Mouse (Mus musculus) midbrain, postnatal 0 days (tissue): ENCODE results near the gene Wars. TPM values are rescaled to one million over a fixed set of nuclear protein-coding genes. Genes with fewer than 3 reads are reported as not detected.

Source experiments
- ATAC-seq: fragments of 200-750 bp; cut with Nextera tagmentation; 2 replicates; pipeline ENCODE4 v1.8.0; 2017; ENCODE audit warnings: moderate number of reproducible peaks, mild to moderate bottlenecking, moderate TSS enrichment, moderate library complexity; ENCODE audit not compliant: low FRiP score
- DNase-seq: peaks from one replicate; pipeline ENCODE4 v3.0.0-alpha.2; 2015; ENCODE audit warnings: low spot score
- H3K27ac ChIP-seq: fragments of 300-500 bp; sonication (generic); 2 replicates; pipeline ENCODE4 v1.5.1; 2014; ENCODE audit warnings: low read depth, mild to moderate bottlenecking, low read length, mixed read lengths
- H3K27me3 ChIP-seq: fragments of 300-500 bp; sonication (generic); 2 replicates; pipeline ENCODE4 v1.6.1; 2014; ENCODE audit warnings: low read length, control low read depth, mixed read lengths; ENCODE audit not compliant: insufficient read depth
- H3K36me3 ChIP-seq: fragments of 300-500 bp; sonication (generic); 2 replicates; pipeline ENCODE4 v1.6.1; 2014; ENCODE audit warnings: low read length, control low read depth, mixed read lengths; ENCODE audit not compliant: insufficient read depth
- H3K4me1 ChIP-seq: fragments of 300-500 bp; sonication (generic); 2 replicates; pipeline ENCODE4 v1.6.1; 2014; ENCODE audit warnings: mild to moderate bottlenecking, control low read depth, antibody characterized with exemption, low read length, mixed read lengths; ENCODE audit not compliant: insufficient read depth
- H3K4me2 ChIP-seq: fragments of 300-500 bp; sonication (generic); 2 replicates; pipeline ENCODE4 v1.6.1; 2014; ENCODE audit warnings: low read depth, mild to moderate bottlenecking, low read length, mixed read lengths; ENCODE audit not compliant: poor library complexity, severe bottlenecking
- H3K4me3 ChIP-seq: fragments of 300-500 bp; sonication (generic); 2 replicates; pipeline ENCODE4 v1.5.1; 2014; ENCODE audit warnings: low read depth, mild to moderate bottlenecking, low read length, moderate library complexity
- H3K9ac ChIP-seq: fragments of 300-500 bp; sonication (generic); replicated peaks from 2 replicates; pipeline ENCODE4 v1.6.1; 2014; ENCODE audit warnings: mild to moderate bottlenecking, low read length, moderate library complexity, mixed read lengths; ENCODE audit not compliant: poor library complexity, severe bottlenecking
- H3K9me3 ChIP-seq: fragments of 300-500 bp; sonication (generic); 2 replicates; pipeline ENCODE4 v1.6.1; 2016; ENCODE audit warnings: low read length, control low read depth
- CTCF ChIP-seq: IDR thresholded peaks from 2 replicates; pipeline ENCODE4 v1.5.1; 2016; ENCODE audit warnings: antibody characterized with exemption, mild to moderate bottlenecking
- WGBS: fragments of 180-500 bp; shearing (Covaris S2); extraction: QIAGEN DNeasy Blood & Tissue Kit; methylation state at CpG from one replicate; pipeline ENCODE4 v1.1.7; 2014; 5-methylcytosine and 5-hydroxymethylcytosine counted together
- polyA plus RNA-seq: library from polyadenylated mRNA; unstranded; fragments of >200 nt; fragmentation: Nextera tagmentation; extraction: Ambion mirVana; gene quantifications from 2 replicates; pipeline ENCODE4 v1.2.1, GENCODE M21; 2015
- total RNA-seq: library from RNA; depleted of rRNA; stranded (reverse); fragments of >200 nt; gene quantifications from 2 replicates; pipeline ENCODE4 v1.2.3, GENCODE M21; 2014

Gene Wars
- total and polyA plus RNA-seq, 2 experiments from 2014 or later, result 99.1 to 142 TPM

DNA sequence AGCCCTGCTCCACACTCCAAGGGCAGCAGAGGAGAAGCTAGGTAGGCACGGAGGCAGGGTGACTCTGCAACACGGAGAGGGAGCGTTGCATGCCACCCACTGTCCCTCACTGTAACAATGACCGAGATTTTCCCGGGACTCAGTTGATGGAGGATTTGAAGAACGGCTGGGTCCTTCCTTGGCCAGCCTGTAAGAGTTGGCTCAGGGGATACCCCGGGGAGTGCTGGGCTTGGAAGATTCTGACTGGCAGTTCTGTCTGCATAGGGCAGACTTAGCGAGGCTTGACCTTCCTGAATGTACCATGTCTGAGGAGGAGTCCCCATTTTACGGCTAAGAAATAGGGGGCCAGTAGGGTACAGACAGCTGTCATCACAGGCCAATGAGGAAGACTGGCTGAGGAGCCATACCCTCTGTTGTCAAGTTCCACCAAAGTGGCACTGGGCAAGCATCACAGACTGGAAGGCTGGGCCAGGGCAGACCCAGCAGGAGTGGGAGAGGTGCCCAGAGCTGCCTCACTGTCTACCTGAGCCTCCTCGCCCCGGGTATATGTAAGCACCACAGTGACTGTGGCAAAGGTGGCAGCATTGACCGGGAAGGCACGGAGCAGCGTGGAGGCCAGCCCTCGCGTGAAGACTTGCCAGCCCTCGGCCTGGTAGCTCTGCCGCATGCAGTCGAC lies 67.6 kb downstream of the Wars start:
- no peak for ATAC-seq
- Histone ChIP-seq H3K4me2 (no peak overlapping the region), H3K9ac (no peak overlapping the region), H3K27ac (no peak overlapping the region), H3K27me3 (no peaks in the 10 kb centered on the region), H3K9me3 (no peaks in the 10 kb centered on the region), H3K36me3 (peaks cover 11% of the 10 kb centered on the region; the same call in 1 of the 2 replicates), H3K4me1 (no peaks in the 10 kb centered on the region), H3K4me3 (no peak overlapping the region)
- no peak for DNase-seq
- WGBS, result 93% methylated on average over 19 of the region's 19 CpGs
- no peak for TF ChIP-seq CTCF

GRCm38 (mm10) chr12:108825561-108826224 lies 68.3 kb downstream of the Wars start:
- Histone ChIP-seq H3K27ac (no peak overlapping the region), H3K4me1 (no peaks in the 10 kb centered on the region), H3K9me3 (no peaks in the 10 kb centered on the region), H3K27me3 (no peaks in the 10 kb centered on the region), H3K4me2 (no peak overlapping the region), H3K4me3 (no peak overlapping the region), H3K9ac (no peak overlapping the region), H3K36me3 (peaks cover 11% of the 10 kb centered on the region; the same call in 1 of the 2 replicates)
- TF ChIP-seq CTCF, result no peak
- no peak for ATAC-seq
- 93% methylated on average over 13 of the region's 13 CpGs for WGBS
- DNase-seq, result no peak

DNA sequence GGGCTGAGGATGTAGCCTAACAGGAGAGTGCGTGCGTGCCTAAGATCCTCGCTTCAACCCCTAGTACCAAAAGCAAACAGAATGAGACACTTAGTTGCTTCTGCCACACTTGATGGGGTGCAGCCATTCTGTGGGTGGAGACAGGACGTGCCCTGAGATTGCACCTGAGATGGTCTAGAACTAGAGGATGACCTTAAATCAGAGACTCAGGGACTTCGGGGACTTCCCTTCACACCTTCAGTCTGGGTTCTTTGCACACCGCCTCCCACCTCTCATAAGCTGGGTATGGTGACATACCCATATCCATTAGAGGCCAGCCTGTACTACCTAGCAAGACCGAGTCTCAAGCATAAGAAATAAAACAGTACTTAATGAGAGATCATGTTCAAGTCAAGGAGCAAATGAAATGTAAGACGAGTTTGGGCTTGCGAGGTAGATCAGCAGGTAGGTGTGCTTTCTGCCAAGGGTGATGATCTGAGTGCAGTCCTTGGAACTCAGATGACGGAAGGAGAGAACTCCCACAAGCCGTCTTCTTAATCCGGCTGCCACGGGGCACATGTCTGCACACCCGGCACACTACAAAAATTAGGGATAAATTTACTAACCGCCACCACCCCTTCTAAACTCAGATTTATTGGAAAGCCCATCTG lies 69.6 kb downstream of the Wars start:
- peaks cover 11% of the 10 kb centered on the region; the same call in 1 of the 2 replicates for H3K36me3 ChIP-seq
- H3K27me3 ChIP-seq, result no peaks in the 10 kb centered on the region
- H3K4me3 ChIP-seq, result no peak overlapping the region
- TF ChIP-seq CTCF, result no peak
- no peaks in the 10 kb centered on the region for H3K4me1 ChIP-seq
- no peak overlapping the region for H3K9ac ChIP-seq
- H3K4me2 ChIP-seq, result no peak overlapping the region
- H3K27ac ChIP-seq, result no peak overlapping the region
- WGBS, result 93% methylated on average over 15 of the region's 15 CpGs
- DNase-seq (no peak), ATAC-seq (no peak)
- H3K9me3 ChIP-seq, result no peaks in the 10 kb centered on the region

- H3K27ac ChIP-seq, result no peak overlapping the region
- no peak for ATAC-seq
- TF ChIP-seq CTCF, result no peak
- H3K9ac ChIP-seq, result no peak overlapping the region
- 74% methylated on average over 8 of the region's 8 CpGs for WGBS
- no peaks in the 10 kb centered on the region for H3K9me3 ChIP-seq
- peaks cover 15% of the 10 kb centered on the region for H3K36me3 ChIP-seq
- no peak overlapping the region for H3K4me2 ChIP-seq
- no peak overlapping the region for H3K4me3 ChIP-seq
- H3K4me1 ChIP-seq, result no peaks in the 10 kb centered on the region
- H3K27me3 ChIP-seq, result no peaks in the 10 kb centered on the region
- no peak for DNase-seq
Observed at GRCm38 (mm10) chr12:108823036-108823435, 70.9 kb downstream of the Wars start.

- H3K27me3 ChIP-seq, result no peaks in the 10 kb centered on the region
- H3K9ac ChIP-seq, result no peak overlapping the region
- DNase-seq, result no peak
- WGBS, result 89% methylated on average over 4 of the region's 4 CpGs
- ATAC-seq, result no peak
- H3K9me3 ChIP-seq, result no peaks in the 10 kb centered on the region
- no peak overlapping the region for H3K4me2 ChIP-seq
- no peak for TF ChIP-seq CTCF
- H3K4me1 ChIP-seq, result no peaks in the 10 kb centered on the region
- H3K27ac ChIP-seq, result no peak overlapping the region
- H3K36me3 ChIP-seq, result peaks cover 5% of the 10 kb centered on the region
- H3K4me3 ChIP-seq, result no peak overlapping the region
Observed at GRCm38 (mm10) chr12:108820461-108820860, 73.5 kb downstream of the Wars start.

DNA sequence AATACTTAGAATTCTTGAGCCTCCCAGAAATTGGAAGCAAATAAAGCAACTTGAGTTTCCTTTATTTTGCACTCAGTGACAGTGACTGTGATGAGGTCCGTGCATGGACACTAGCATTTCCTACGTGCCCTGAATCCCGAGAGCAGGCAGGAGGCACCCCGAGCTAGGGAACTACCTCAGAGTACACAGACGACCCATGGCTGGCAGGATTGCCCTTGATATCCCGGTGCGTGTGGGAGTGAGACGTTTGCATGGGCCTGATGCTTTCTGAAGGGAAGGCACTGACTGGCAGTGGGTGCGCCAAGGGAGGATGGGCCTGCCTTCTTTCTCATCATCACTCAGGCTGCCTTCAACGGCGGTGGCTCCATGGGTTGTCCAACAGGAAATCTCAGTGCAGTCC lies 77.4 kb downstream of the Wars start:
- Histone ChIP-seq H3K27ac (no peak overlapping the region), H3K9me3 (no peaks in the 10 kb centered on the region), H3K4me1 (0 out of 2 replicates have a peak, but pooled peaks cover 3% of the 10 kb centered on the region), H3K27me3 (no peaks in the 10 kb centered on the region), H3K4me3 (no peak overlapping the region), H3K4me2 (no peak overlapping the region), H3K36me3 (peaks cover 16% of the 10 kb centered on the region), H3K9ac (no peak overlapping the region)
- ATAC-seq (no peak), DNase-seq (no peak)
- no peak for TF ChIP-seq CTCF
- WGBS, result 79% methylated on average over 11 of the region's 11 CpGs
